Mouse (Mus musculus) ovary, postnatal 10 days (tissue): ENCODE data around the gene Hagh.

ENCODE experiments used
- DNase-seq: peaks from one replicate; pipeline ENCODE4 v3.0.0; 2022; ENCODE audit warnings: low spot score

Hagh gene

GRCm38 (mm10) chr17:24839842-24840241 lies at the start of gene Hagh:
TSS of gene Hagh (plus strand) at chr17:24840143.
- no peak for DNase-seq

DNA sequence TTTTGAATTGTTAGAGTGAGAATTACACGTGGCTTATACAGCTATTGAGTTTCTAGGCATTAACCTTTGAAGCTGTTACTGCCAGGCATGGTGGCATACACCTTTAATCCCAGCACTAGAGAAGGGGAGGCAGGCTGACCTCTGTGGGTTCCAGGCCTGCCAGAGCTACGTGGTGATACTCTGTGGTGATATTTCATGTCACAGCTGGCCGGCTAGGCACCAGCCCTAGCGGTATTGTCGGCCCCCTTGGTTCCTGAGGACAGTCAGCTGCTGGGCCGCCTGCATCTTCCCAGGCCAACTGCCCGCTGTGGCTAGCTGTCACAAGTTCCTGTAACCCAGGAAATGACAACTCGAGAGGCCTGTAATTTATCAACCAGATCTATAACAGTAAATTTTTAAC lies 47.8 kb upstream of the Hagh start:
- no peak for DNase-seq

DNA sequence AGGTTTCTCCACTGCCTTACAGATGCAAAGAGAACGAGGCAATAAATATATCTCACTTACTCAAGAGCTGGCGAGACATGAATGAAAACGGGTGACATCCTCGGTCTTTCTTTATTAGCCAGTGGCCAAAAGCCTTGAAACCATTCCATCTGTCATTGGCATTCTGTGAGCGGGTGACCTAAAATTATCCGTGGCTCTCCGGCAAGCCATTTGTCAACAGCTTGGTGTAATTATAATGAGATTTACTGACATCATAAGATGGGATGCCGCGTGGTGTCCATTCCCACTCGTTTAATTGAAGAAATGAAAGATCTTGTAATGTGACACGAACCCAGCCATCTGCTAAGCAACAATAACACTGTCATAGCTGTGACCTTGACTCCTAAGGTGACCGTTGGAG lies 45.2 kb upstream of the Hagh start:
- DNase-seq = no peak

- DNase-seq = no peak
Observed at GRCm38 (mm10) chr17:24796969-24797368, 43.0 kb upstream of the Hagh start.

DNA sequence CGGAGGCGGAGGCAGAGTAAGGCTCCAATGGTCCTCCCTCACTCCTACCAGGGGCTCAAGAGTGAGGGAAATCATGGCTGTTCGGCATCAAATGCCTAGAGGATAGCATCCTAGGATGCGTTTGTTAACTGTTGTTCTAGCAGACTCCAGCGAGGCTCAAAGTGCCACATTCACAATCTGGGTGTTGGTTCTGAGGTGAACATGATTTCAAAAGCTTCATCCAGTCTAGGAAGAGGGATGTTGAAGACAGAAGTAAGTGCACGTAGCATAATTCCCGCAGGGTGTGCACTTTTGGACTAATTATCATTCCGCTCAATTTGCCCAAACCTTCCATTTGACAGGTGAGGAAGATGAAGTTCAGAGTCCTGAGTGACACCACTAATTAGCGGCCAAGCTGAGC lies 41.7 kb upstream of the Hagh start:
- DNase-seq = no peak

- DNase-seq = no peak
Observed at GRCm38 (mm10) chr17:24799476-24799875, 40.5 kb upstream of the Hagh start.

GRCm38 (mm10) chr17:24800524-24800923 lies 39.4 kb upstream of the Hagh start:
- DNase-seq = no peak

DNA sequence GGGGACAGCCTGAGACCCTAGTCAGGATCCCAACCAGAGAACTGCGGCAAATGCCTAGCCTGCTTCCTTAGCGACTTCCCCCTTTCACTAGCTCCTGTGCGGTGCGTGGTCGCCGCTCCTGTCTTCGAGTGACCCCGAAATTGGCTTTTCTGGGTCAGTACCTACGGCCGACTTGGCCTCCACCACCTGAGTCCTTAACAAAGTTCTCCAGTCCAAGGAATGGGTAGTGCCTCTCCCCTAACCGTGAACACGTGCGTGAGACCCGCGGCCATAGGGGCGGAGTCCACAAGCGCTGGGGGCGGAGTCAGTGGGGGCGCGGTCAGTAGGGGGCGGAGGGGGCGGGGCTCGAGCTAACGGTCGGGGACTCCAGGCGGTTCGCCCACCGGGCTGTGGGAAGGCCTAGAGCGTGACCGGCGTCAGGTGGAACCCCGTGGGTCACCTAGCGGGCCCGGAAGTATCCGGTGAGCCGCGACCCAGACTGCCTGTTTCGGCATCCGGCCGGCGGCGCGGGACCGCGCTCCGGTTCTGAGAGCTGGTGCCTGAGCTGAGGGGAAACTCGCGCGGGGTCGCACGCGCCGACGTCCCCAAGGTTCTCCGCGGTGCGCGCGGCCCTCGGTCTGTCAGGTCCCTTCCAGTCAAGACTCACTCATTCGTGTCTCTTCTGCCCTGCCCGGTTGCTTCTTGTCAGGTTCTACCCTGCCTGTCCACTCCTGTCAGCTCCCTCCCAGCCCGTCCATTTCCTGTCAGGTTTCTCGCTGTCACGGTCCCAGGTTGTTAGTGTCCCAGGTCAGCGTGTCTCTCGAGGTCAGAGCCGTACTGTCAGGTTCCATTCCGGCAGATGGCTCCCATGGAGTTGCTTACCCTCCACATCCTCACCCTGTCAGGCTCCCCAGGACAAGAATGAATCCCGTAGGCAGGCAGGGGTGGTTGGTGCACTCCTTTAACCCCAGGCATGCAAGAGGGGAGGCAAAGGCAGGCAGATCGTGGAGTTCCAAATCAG lies 35.7 kb upstream of the Hagh start, which contains the start of gene Meiob:
Gene Meiob, plus strand, starts transcription at position 338 of the 1,000 bp plus-strand sequence.
- DNase-seq = peak; percentile 17

DNA sequence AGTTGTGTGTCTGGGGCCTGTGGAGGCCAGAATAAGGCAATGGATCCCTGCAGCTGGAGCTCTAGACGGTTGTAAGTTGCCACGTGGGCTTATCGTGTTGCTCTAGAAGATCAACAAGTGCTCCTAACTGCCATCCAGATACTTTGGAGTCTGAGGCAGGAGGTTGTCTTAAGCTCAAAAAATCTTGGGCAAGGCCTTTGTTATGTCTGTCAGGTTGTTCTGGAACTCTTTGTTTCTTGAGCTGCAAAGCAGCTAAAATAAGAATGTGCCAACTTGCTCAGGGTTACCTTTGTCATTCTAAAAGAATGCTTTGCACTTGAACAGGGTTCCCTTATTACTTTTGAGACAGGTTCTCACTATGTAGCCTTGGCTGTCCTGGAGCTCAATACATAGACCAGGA lies 28.7 kb upstream of the Hagh start:
- DNase-seq = no peak

DNA sequence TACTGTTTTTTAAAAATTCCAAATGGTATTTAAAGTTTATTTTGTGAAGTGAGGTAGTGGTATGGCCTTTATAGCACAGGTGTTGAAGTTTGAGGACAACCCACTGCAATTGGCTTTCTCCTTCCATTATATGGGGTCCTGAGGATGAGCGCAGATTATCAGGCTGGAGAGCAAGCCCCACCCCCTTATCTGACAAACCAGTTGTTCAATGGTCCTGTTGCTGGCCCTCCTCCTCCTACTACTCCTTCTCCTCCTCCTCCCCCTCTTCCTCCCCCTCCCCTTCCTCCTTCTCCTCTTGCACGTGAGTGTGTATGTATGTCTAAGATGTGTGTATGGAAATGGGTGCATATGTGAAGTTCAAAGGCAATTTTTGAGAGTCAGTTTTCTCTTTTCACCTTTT lies 27.7 kb upstream of the Hagh start:
- DNase-seq = no peak

- no peak for DNase-seq
Observed at GRCm38 (mm10) chr17:24815256-24815655, 24.7 kb upstream of the Hagh start.

DNA sequence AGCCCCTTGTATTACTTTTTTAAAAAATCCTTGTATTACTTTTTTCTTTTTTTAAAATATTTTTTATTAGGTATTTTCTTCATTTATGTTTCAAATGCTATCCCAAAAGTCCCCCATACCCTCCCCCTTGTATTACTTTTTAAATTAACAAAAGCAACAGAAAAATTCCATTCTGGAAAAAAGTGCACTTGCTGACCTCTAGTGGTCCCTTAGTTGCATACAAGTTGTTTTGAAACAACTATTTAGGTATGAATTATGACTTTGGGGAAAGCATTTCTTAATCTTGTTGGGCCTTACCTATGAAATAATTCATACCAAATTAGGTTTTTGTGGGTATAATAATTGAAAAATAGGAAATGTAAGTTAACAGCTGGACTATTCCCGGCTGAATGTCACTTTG lies 22.4 kb upstream of the Hagh start:
- DNase-seq = no peak

- no peak for DNase-seq
Observed at GRCm38 (mm10) chr17:24818172-24818571, 21.8 kb upstream of the Hagh start.

GRCm38 (mm10) chr17:24819469-24819868 lies 20.5 kb upstream of the Hagh start:
- DNase-seq = no peak

- DNase-seq = no peak
Observed at GRCm38 (mm10) chr17:24821351-24822280, 18.3 kb upstream of the Hagh start.

- DNase-seq = no peak
Observed at GRCm38 (mm10) chr17:24840341-24840740, 398 bp downstream of the Hagh start.

DNA sequence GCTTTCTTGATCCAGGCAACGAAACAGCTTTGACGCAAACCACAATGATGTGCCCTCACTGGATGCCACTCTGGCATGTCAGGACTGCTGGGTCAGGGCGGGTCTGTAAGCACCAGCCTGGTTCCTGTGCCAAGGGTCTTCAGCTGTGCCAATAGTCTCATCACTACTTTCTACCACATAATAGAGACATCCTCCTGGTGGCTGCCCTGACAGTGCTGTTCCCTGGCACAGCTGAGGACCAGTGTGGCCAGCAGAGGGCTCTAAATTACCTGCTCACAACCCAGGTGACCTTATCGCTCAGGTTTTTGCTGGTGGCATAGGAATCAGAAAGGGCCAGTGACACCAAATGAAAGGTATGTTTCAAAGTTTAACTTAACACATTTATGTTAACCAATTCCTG lies 1.2 kb downstream of the Hagh start:
- no peak for DNase-seq

DNA sequence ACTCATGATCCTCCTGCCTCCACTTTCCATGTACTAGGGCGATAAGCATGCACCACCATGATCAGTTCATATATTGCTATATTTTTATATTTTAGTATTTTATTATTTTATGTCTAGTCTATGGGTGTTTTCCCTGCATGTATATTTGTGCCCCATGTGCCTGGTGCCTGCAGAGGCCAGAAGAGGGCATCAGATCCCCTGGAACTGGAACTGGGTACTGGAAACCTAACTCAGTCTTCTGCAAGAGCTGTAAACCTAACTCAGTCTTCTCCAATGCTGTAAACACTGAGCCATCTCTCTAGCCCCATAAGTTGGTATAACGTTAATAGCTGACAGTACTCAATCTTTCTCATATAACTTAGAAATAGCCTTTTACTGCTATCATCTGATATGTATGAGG lies 2.7 kb downstream of the Hagh start:
- DNase-seq = no peak

DNA sequence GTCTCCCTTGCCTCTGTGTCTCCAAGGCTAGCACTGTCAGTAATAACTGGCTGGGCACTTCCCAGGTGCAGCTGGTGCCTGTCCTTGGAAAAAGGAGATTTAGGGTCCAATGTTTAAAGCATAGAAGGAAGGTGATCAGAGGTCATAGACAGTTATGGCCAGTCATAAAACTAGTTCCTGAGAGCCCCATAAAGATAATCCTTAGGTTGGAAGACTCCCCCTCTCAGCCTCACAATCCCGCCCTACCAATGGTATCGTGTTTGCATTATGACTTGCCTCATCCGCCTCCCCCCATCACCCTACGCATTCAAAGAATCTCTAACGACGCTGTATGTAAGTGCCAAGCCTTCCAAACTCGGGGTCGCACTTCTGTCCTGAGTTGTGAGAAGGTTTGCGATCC lies 4.6 kb downstream of the Hagh start:
- DNase-seq = no peak

DNA sequence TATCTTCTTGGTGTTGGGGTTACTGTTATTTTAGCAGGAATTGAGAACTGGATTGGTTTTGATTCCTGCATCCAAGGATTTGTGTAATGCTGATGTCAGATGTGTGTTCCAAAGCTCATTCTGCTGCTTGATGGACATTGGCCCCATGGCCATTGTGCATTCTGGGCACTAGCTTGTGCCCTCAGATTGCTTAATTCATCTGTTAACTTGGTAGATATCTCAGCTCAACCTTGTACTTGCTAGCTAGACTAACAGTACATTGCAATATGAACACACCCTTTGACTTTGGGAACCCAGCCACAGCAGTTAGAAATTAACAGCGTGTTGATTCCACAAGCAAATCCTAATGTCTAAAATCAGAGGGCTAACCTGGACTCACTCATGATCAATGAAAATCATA lies 7.4 kb downstream of the Hagh start:
- no peak for DNase-seq

DNA sequence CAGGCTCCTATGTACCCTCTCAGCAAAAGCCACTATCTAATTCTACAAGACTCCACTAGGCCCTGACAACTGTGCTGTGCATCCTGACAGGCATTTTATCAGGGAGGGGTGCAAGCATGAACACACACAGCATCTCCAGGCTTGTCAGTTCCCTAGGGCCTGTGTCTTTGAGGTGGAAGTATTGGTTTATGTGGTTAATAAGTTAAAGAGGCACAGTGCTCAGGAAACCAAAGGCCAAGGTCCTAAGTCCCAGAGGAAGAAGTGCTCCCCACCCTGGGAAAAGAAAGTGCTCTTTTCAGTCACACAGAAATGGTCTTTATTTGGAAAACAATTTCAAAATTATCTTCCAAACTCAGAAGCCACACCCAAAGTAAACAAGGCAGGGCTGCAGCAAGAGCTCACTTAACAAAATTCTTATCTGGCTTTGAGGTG lies 8.7 kb downstream of the Hagh start:
- DNase-seq = no peak

DNA sequence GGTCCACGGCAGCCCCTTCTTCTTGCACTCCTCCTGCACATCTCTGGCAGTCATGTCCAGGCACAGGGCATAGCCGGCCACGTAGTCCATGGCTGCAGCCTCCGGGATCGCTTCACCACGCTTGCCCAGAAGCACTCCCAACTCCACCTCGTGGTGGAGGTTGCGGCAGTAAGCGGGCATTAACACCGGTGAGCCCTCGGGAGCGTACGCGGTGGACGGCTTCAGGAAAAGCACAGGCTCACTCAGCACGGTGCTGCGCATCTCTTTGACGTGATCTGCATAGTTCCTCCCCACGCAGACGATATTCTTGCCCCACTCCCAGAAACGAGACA lies 9.8 kb downstream of the Hagh start:
- DNase-seq = no peak
